Mouse (Mus musculus): ENCODE data around the gene Slc17a8. TPM values are rescaled to one million over a fixed set of nuclear protein-coding genes. Genes with fewer than 3 reads are reported as not detected.

Slc17a8 gene
- total RNA-seq, 2 experiments from 2014 or later: 3.1 to 3.5 TPM

DNA sequence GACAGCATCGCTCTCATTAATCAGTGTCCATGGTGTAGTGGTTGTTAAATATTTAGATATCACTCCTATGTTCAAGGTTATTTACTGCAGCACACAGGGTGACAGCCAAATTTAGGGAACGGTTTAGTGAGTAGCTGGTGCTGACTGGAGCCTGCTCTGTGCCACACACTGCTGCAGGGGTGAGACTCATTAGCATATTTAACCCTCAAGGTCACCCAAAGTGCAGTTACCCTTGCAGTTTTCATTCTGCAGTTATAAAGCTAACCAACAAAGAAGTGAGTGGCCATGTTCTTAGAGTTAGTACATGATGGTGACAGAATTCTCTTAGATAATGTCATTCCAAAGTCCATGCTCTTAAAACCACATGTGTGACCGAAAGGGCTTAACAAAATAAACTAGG is 78.7 kb downstream of the Slc17a8 start:
- Histone ChIP-seq H3K4me3 (no peak overlapping the region), H3K27ac (no peak overlapping the region)
- no peak for TF ChIP-seq CTCF (conservative IDR thresholded peaks at IDR 0.05)
- DNase-seq (ENCODE audit: low spot score in 2 of 2): no peak

DNA sequence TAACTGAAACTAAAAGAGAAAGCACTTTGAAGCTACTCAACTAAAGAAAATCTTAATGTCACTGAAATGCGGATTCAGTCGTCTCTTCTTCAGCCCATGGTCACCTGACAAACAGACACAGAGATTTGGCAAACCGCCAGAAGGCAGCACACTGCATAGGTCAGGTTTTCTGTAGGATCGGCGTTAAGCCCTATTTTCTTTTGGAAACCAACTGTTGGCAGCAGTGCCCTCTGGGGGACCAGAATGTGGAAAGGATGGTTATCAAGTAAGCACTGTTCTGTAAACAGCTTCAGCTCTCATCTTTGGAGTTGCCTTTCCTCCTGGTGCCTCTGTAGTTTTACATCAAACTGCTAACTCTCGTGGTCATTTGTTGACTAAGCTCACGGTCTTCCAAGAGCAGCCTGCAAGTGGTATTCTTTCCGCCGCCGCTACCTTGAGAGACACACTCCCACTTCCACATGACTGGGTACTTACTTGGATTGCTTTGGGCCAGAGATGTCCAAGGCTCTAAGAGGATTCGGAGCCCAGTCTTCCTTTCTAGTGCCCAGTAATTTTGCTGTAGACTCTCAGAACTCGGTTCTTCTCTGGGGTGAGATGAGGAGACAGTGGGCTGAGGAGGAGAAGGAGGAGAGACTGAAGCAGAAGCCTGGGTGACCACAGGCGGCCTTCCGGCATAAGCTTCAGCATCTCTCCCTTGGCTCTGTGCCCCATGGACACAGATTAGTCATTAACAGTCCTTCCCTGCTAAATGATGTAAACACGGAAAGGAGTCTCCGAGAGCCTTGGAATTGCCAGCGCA is 87.9 kb downstream of the Slc17a8 start, which contains the start of gene Nr1h4:
Nr1h4 (minus strand) TSS at position 657 of the 799 bp plus-strand sequence.
- Histone ChIP-seq H3K4me3 (peak within 1 kb of the TSS; percentile 36; the same call in 1 of the 2 replicates), H3K27ac (no peak within 1 kb of the TSS)
- TF ChIP-seq CTCF (conservative IDR thresholded peaks at IDR 0.05): no peak
- DNase-seq (ENCODE audit: low spot score in 2 of 2): no peak

GRCm38 (mm10) chr10:89532451-89532850 is 88.6 kb downstream of the Slc17a8 start:
- DNase-seq (ENCODE audit: low spot score in 2 of 2): no peak
- no peak for TF ChIP-seq CTCF (conservative IDR thresholded peaks at IDR 0.05)
- Histone ChIP-seq H3K27ac (no peak overlapping the region), H3K4me3 (peak overlapping the region; percentile 36; the same call in 1 of the 2 replicates)

DNA sequence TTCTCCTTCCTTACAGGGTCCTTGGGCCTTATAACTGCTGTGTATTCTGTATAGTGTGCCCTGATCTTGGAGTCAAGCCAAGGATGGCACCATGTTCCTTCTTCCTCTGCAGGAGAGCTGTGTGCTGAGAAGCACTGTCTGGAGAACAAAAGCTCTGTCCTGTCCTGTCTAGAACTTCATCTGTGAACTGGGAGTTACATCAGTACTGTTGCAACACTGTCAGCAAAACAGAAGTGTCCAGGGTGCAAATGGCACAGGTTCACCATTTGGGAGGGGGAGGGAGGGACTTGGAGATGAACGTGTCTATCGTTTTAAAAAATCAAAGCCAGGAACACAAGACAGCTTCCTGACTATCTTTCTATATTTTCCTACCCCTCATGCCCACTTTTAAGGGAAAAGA is 89.1 kb downstream of the Slc17a8 start:
- TF ChIP-seq CTCF (conservative IDR thresholded peaks at IDR 0.05): no peak
- no peak overlapping the region for H3K4me3 ChIP-seq
- DNase-seq (ENCODE audit: low spot score in 2 of 2): no peak
- H3K27ac ChIP-seq: no peak overlapping the region

- Histone ChIP-seq H3K27ac (no peak overlapping the region), H3K4me3 (no peak overlapping the region)
- no peak for DNase-seq (ENCODE audit: low spot score in 2 of 2)
- TF ChIP-seq CTCF (conservative IDR thresholded peaks at IDR 0.05): no peak
Measured at GRCm38 (mm10) chr10:89531194-89531634, 89.8 kb downstream of the Slc17a8 start.

DNA sequence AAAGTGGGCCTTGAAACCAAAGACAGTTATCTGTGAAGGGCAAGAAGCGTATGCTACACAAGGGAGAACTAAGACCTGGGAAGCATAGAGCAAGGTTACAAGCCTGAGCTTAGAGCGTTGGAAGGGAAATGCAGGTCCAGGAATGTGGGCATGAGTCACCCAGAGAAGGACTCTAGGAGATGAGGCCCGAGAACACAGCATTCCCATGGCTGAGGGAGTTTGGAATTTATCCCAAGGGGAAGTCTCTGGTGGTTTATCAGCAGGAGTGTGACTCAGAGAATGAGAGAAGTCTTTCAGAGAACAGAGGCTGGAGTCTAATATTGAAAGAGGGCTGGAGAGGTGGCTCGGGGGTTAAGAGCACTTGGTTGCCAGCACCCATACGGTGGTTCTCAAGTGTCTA is 94.0 kb downstream of the Slc17a8 start:
- no peak overlapping the region for H3K27ac ChIP-seq
- DNase-seq (ENCODE audit: low spot score in 2 of 2): no peak
- no peak for TF ChIP-seq CTCF (conservative IDR thresholded peaks at IDR 0.05)
- H3K4me3 ChIP-seq: no peak overlapping the region

DNA sequence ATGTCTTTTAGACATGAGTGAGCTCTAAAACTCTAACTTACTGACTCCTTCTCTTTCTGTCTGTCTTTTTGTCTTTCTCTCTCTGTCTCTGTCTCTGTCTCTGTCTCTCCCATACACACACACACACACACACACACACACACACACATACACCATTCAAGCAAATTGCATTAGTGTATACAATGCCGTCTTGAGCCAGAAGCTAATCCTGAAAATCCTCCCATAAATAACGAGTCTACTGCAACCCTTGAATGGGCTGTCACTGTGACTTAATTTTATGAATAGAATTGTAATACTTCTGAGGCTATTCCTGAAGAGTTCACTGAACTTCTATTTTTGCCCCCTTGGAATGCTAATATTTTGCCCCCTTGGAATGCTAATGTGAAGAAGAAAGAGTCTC is 95.2 kb downstream of the Slc17a8 start:
- Histone ChIP-seq H3K27ac (no peak overlapping the region), H3K4me3 (no peak overlapping the region)
- TF ChIP-seq CTCF (conservative IDR thresholded peaks at IDR 0.05): no peak
- no peak for DNase-seq (ENCODE audit: low spot score in 2 of 2)

Other genes with a start within 250 kb of the Slc17a8 start
- gene Gas2l3, start 177.3 kb downstream of the Slc17a8 start, total RNA-seq (2021): 1 to 10 TPM; 1.9 to 2.0 TPM
- under 1 TPM in 1 of 2 experiments, not detected in 1; 0.25 TPM for gene Nr1h4, start 87.7 kb downstream of the Slc17a8 start, total RNA-seq (2021)
- gene Scyl2, start 65.0 kb upstream of the Slc17a8 start, total RNA-seq (2021): 10 to 100 TPM; 25.2 to 28.4 TPM
- 10 to 100 TPM; 24.8 to 25.5 TPM for gene Actr6, start 111.0 kb upstream of the Slc17a8 start, total RNA-seq (2021)
- 10 to 100 TPM; 72.6 to 81.6 TPM for gene Uhrf1bp1l, start 123.7 kb upstream of the Slc17a8 start, total RNA-seq (2021)